Mouse (Mus musculus) heart, adult 2 months (tissue): Measurements from ENCODE around the gene Fam53b.

Source experiments
- CTCF ChIP-seq: fragments of 200-600 bp; IDR thresholded peaks from 2 replicates; pipeline ENCODE4 v1.8.1; 2022; ENCODE audit warnings: antibody characterized with exemption, mild to moderate bottlenecking, moderate library complexity
- EP300 ChIP-seq: fragments of 200-500 bp; IDR thresholded peaks from 2 replicates; pipeline ENCODE4 v1.6.1; 2011; ENCODE audit warnings: low read depth, low read length, control low read depth; ENCODE audit not compliant: insufficient read depth

DNA sequence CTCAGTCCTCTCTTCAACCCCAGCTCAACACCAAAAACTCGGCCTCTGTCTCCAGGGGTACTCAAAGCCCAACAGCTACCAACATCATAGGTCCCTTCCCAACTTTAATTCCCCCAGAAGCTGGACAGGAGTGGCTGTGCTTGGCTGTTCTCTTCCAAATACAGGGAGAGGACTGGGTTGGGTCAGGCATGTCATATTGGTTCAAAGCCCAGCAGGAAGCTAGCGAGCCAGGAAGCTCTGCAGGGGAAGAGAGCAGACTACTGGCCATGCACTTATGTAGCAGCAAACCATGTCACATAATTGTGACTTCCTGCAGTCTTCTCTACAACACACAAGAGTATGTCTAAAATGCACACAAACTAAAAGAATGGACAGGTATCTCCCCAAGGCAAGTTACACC, 11.6 kb downstream of the Fam53b start:
- TF ChIP-seq CTCF (peak; percentile 46), EP300 (peak; percentile 53; the same call in 1 of the 2 replicates)
